Mouse (Mus musculus) cerebellum, adult 2 months (tissue): ENCODE results near the gene Commd1.

Experiments
- CTCF ChIP-seq: fragments of 200-500 bp; IDR thresholded peaks from 2 replicates; pipeline ENCODE4 v1.5.1; 2011; ENCODE audit warnings: low read depth, mild to moderate bottlenecking, control low read depth, low read length, moderate library complexity, borderline replicate concordance; ENCODE audit not compliant: insufficient read depth
- POLR2A ChIP-seq: fragments of 200-500 bp; IDR thresholded peaks from 2 replicates; pipeline ENCODE4 v1.6.1; 2011; ENCODE audit warnings: low read length, control low read depth, borderline replicate concordance; ENCODE audit not compliant: insufficient read depth

- no peak for TF ChIP-seq POLR2A
- no peak for TF ChIP-seq CTCF
Measured at GRCm38 (mm10) chr11:22859633-22860334, 122.4 kb downstream of the Commd1 start.
